Mouse (Mus musculus): ENCODE measurements around the gene Fbxl8.

Fbxl8 gene

DNA sequence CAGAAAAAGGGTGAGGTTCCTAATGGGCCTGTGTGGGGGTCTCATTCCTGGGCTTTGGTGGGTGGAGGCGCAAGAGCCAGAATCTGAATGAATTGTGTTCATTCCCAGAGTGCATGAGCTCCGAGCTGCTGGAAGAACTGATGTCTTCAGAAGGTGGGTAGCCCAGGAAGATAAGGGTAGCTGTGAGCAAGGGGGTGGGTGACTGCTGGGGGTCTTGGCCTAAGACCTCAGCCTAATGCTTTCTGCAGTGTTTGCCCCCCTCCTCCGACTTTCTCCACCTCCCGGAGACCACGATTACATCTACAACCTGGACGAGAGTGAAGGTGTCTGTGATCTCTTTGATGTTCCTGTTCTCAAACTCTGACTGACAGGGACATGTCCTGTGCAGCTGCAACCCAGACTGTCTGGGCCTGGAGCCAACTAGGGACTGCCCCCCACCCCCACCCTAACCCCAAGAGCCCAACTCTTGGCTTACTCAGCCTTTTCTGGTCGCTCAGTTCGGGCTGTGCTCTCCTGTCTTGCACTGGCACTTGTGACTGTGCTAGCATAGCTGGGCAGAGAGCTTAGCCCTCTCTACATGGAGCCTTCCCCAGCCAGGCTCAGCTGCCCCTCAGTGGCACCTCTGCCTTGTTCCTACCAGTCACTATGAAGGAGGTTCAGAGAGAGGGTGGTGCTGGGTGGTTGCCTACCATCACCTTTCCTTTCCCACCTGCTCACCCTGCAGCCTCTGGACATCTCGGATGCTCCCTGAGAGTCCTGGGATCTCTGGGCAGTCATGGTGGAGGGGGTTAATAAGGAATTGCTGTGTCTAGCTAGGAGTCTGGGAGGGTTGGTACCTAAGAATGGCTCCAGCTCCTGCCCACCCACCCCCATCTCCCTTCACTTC is 40.1 kb downstream of the Fbxl8 start:
- no peak for DNase-seq (ENCODE audit: low spot score)

DNA sequence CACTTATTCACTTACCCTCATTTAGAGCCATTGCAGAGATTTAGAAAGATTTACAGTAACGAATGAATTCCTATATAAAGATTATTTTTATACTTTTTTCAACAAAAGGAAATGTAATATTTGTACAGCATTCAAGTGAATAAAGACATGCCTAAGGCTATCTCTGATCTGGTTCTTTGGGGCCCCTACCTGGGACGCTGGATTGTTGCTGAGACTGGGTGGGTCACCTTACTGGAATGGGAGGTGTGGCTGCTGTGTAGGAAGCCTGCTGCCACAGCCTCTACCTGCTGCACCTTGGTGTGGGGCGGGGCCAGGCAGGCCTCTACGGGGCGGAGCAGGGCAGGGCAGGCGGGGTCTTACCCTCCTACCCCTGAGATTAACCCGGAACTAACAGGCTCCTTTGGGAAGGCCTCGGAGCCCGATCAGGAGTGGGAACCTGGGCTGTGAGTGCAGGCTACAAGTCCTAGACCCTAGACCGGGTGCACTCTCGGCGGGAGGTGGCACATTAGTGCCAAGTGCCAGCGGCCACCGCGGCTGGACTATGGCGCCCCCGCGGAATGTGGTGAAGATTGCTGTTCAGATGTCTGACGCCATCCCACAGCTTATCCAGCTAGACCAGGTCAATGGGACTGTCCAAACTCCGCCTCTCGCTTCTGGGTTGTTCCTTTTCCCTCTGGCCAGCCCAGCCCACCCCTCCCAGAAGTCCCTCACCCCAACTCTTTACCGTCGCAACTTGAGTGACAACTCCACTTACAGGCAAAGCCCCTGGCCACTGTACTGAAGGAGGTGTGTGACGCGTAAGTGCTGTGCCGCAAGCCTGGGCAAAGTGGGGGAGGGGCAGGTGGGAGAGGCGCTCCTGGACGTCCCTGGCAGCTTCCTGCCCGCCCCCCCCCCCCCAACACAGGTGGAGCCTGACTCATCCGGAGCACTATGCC is 41.0 kb downstream of the Fbxl8 start, which contains the start of gene Elmo3:
Gene Elmo3, plus strand, starts transcription at position 391 of the 935 bp plus-strand sequence.
- DNase-seq (ENCODE audit: low spot score): peak; percentile 78

DNA sequence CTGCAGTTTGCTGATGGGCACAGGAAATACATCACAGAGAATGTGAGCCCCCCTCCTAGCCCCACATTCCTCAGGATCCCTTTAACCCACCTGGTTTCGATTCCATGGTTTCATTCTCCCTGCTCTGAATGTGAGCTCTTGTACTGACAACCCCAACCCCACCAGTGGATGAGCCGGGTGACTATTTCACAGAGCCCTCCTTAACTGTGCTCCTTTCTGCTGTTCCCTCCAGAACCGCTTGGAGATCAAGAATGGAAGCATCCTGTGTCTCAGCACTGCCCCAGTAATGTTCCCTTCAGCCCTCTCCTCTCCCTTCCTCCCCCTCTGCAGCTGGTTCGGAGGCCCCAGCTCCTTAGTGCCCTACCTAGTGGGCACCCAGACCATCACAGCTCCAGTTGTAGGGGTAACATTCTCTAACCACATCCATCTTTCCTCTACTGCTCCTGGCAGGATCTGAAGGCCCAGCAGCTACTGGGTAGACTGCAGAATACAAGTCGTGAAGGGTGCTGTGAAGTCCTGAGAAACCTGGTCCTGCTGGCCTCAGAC is 41.8 kb downstream of the Fbxl8 start:
- DNase-seq (ENCODE audit: low spot score): no peak

DNA sequence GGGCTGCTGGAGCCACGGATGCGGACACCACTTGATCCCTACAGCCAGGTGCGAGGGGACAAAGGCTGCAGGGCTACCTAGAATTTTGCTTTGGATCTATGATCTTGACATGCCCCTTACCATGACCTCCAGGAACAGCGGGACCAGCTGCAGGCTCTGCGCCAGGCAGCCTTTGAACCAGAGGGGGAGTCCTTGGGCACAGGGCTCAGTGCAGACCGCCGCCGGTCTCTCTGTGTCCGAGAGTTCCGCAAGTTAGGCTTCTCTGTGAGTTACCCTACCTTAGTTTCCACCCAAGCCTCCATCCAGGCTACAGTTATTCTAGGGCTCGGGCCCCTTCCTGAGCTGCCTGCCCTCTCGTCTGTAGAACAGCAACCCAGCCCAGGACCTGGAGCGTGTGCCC is 43.2 kb downstream of the Fbxl8 start:
- DNase-seq (ENCODE audit: low spot score): no peak

DNA sequence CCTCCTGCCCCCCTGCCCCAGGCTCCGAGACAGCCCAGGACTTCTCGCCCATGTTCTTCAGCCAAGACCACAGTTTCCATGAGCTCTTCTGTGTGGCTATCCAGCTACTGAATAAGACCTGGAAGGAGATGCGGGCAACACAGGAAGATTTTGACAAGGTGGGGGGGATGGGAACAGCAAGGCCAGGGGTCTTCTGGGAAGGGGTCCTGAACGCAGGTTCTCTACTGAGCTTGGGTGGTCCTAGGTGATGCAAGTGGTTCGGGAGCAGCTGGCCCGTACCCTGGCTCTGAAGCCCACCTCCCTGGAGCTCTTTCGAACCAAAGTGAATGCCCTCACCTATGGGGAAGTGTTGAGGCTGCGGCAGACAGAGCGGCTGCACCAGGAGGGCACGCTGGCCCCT is 44.0 kb downstream of the Fbxl8 start:
- DNase-seq (ENCODE audit: low spot score): no peak

DNA sequence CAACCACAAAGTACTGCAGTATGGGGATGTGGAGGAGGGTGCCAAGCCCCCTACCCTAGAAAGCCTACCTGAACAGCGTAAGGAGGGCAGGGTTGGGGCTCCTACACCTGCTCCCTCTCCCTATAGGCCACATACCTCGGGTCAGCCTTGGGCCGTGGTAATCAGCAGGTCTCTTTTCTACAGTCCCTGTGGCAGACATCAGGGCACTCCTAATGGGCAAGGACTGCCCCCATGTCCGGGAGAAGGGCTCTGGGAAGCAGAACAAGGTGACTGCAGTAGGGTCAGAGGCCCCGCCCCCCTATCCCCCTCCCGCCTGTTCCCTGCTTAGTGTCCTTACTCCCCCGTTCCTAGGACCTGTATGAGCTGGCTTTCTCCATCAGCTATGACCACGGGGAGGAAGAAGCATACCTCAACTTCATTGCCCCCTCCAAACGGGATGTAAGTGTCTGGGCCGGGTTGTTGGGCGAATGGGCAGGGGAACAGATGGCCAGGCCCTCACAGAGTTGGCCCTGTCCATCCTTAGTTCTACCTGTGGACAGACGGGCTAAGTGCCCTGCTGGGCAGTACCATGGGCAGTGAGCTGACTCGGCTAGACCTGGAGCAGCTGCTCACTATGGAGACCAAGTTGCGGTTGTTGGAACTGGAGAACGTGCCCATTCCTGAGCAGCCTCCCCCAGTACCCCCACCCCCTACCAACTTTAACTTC is 44.8 kb downstream of the Fbxl8 start:
- no peak for DNase-seq (ENCODE audit: low spot score)

DNA sequence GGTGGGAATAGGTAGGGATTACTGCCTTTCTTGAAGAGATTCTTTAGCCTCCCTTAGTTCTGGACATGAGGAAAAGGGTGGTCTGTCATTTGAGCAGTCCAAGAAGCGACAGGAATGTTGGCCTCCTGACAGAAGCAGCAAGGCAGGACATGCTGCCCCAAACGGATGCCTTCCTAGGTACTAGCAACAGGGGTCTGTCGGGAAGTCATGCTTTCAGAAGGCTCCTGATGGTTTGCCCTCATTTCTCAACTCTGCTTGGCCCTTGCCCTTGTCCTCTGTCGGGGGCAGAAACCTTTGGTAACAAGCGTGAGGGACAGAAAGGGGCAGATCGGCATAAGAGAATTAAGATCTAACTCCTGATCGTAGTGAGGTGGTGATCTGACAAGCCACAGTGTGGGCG is 45.7 kb downstream of the Fbxl8 start:
- DNase-seq (ENCODE audit: low spot score): no peak

DNA sequence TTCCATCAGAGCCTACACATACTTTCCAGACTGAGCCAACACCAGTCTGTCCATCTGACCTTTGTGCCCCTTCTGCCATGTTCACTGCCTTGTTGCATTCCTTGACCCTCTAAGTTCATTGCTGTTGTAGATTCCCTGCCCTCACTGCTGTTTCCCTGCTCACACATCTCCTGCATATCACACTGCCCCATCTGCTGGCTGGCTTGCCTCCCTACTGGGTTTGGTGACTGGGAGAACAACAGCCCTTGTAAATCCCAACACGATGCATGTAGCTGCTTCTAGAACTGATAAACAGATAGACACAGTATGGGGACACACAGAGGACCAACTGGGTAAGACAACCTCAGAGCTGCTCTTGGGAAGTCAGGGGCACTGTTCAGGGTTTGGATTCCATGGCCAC is 47.3 kb downstream of the Fbxl8 start:
- DNase-seq (ENCODE audit: low spot score): no peak

DNA sequence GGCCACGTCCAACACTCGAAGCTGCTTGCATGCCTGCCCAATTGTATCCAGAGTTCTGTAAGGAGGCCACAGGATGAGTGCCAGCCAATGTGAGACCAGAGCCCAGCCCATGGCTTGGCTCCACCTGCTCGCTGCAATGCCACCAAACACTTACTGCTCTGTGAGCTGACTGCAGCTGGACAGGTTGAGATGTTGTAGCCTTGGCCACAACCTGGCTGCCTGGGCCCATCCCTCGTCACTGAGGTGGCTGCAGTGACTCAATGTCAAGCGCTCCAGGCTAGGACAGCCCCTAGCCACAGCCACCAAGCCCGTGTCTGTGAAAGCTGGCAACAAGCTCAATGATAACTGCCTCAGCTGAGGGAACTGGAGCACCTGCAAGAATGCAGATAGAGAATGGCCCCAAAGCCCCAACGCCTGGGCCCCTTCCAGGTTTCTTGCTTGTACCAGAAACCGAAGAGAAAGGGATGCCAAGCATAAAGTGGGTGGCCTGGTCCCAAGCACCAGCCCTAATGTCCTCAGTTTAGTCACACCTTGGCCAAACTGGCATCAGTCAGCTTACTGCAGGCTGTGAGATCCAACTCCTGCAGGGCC is 48.5 kb downstream of the Fbxl8 start:
- no peak for DNase-seq (ENCODE audit: low spot score)

DNA sequence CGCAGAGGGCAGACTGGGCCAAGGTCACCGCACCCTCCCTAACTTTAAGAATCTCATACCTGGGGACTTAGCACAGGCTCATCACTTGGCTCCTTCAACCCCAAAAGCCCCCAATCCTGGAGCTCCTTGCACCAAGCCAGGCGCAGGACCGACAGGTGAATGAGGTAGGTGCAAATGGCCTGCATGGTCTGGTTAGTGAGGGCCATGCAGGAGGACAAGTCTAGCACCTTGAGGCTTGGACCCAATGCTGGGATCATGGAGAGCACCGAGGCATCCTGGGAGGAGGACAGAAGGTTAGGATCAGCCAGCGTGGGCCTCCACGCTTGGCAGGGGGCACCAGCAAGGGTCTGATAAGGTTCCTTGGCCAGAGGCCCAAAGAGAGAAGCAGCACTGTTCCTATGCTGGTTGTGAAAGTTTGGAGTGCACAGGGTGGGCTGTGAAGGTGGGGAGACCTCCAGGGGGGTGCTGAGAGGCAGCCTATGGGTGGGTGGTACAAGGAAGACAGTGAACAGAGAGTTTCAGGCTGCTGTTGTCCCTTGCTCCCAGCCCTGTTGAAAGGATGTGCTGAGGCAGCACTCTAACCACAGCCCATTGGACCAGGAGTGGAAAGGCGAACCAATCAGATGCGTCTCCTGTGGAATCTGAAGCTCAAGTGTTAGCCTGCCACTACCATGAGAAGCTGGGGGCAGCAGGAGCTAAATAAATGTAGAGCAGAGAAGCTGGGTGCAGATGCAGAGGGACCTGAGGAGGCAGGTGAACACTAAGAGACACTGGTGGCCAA is 49.4 kb downstream of the Fbxl8 start:
- no peak for DNase-seq (ENCODE audit: low spot score)

DNA sequence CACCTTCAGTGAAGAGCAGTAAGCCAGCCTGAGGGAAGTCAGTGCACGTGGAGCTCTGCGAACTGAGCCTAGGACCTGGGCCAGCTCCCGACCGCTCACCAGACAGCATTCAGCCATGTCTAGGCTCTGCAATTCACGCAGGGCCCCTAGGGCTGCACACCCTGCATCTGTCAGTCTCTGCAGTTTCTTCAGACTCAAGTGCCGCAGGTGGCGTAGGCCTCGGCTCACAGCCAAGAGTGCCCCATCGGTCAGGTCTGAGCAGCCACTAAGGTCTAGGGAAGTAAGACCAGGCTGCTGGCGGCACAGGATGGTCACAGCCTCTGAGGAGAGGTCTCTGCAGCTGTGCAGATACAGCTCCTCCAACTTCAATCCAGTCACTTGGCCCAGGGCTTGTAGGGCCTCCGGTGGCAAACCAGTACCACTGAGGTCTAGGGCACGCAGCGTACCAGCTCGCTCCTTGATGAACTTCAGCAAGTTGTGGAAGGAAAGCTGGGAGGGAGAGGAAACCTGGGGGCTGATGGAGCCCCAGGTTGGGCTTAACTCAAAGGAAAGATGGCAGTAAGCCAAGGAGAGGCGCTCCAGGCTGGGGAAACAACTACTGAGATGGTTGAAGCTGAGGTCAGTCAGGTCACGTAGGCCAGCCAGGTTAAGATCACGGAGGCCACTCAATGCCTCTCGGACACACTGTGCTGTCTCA is 50.8 kb downstream of the Fbxl8 start:
- no peak for DNase-seq (ENCODE audit: low spot score)

DNA sequence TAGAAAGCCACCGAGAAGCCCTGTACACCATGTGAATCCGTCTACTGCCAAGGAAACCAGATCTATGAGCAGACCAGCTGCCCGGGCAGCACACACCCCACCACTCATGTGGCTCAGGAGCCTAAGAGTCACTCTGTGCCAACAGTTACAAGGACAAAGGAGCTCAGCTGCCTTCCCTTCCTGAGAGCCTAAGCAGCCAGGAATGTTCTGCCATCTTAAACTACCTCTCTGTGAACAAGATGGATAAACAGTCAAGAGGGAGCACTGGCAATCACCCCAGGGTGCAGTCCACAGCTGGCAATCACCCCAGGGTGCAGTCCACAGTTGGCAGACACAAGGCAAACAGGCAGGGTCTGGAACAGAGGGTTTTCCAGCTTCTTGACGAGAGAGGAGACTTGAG is 53.5 kb downstream of the Fbxl8 start:
- no peak for DNase-seq (ENCODE audit: low spot score)

DNA sequence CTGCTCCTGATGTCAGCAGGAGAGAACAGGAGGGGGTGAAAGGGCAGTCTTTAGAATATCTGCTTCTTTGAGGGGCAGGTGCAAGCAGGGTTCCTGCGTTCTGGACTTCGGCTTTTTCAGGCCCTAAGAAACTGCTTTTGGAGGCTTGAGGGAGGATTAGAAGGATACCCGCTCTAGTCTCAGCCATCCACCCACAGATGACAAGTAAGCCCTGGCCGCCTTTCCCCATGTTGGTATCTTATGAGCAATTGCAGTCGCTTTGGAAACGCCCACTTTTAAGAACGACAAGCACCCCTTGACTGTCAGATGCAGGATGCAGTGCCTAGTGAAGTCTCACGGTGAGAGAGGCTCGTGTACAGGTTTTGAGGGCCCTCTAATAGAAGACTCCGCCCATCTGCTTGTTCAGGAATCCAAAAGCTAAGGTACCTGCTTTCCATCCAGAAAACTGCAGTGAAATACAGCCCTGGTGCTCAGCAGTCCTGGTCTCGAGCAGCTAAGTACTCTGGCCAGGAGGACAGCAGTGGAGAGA is 54.3 kb downstream of the Fbxl8 start:
- no peak for DNase-seq (ENCODE audit: low spot score)

Measured in testis, postnatal 10 days (tissue).